Mouse (Mus musculus) ZHBTc4 (cell line): Measurements from ENCODE around the gene Nbeal1.
"Not testable (repeated sequence)": the region's sequence is repeated elsewhere in the genome, so short reads cannot be mapped to it uniquely, and the experiment has no call there.

ENCODE experiments used
- DNase-seq: peaks from one replicate; pipeline ENCODE4 v3.0.0-alpha.2; 2011; ENCODE audit warnings: low read depth, low spot score

Nbeal1 gene

GRCm38 (mm10) chr1:60179932-60180783, at the start of gene Nbeal1:
TSS of gene Nbeal1 (plus strand) at chr1:60180599.
- DNase-seq = peak; percentile 98

- peak; percentile 66 for DNase-seq
Measured at GRCm38 (mm10) chr1:60137346-60137745, 43.1 kb upstream of the Nbeal1 start.

DNA sequence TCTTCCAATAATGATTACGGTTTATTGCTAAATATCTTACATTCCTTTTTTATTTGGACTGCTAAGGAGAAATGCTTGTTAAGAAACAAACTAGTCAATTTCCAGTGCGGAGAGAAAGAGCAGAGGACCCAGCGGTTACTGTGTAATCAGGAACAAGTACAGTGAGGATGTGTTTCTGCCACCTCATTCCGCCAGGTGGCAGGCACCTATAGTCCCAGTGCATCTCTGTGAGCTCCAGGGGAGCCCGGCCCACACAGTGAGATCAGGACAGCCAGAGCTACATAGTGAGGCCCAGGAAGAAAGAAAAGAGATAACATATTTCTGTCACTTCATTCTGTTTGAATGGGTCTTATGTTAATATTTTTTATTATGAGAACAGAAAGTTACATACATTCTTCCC, 27.7 kb upstream of the Nbeal1 start:
- peak; percentile 75 for DNase-seq

GRCm38 (mm10) chr1:60156651-60157050, 23.7 kb upstream of the Nbeal1 start:
- DNase-seq = no peak

- no peak for DNase-seq
Measured at GRCm38 (mm10) chr1:60158411-60158810, 22.0 kb upstream of the Nbeal1 start.

DNA sequence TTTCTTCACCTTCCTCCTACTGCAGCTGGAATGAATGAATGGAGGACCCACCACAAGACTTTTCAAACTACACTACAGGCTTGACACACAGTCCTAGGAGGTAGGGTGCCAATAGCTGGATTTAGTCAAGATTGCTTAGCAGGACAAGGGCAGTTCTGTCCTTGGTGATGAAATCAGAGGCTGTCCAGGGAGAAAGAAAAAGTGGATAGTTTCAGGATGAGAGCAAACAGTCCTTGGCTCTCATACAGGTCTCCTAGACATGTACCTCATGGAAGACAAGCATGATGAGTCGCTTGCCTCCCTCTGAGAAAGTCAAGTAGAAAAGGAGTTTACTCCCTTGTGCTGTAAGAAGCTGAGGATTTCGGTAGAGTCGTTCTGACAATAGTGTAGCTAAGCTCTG, 16.7 kb upstream of the Nbeal1 start:
- DNase-seq = no peak

- no peak for DNase-seq
Measured at GRCm38 (mm10) chr1:60169626-60170025, 10.8 kb upstream of the Nbeal1 start.

DNA sequence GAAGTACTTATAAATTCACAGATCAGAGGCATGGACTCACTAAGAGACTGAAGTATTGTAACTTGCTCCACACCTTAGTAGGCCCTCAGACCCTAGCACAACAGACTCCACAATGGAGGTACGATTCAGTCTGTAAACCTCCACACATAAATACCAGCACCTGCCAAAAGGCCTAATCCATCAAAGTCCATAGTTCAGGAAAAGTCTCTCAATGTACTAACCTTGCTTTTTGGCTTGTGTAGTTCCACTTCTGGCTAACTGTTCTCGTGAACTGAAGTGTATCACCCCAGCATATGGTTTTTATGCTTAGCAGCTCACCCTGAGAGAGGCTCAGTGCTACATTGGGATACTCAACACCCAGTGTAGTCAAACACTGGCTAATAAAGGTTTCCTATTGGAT, 10.1 kb upstream of the Nbeal1 start:
- DNase-seq = no peak

GRCm38 (mm10) chr1:60173119-60173518, 7.3 kb upstream of the Nbeal1 start:
- DNase-seq = no peak

- DNase-seq = not testable (repeated sequence)
Measured at GRCm38 (mm10) chr1:60177814-60178213, 2.6 kb upstream of the Nbeal1 start.

- DNase-seq = peak; percentile 9
Measured at GRCm38 (mm10) chr1:60179376-60179775, 1.0 kb upstream of the Nbeal1 start.

DNA sequence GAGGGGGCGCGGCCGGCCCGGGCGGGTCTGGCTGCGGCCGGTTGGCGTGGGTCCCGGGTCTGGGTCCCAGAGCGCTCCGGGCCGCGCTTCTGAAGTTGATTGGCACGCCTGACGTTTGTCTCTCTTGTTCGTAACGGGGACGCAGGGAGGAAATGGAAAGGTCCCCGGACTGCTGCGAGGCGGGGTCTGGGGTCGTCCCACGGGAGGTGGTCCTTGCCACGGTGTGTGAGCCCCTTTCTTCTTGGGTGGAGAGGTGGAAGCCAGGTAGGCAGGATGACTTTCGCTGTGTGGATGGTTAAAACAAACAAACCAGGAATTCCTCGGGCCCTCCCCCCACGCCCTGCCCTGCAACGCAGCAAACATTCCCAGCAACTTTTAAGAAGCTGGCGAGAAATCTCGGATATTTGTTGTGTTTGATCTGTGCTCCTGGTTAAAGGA, 404 bp downstream of the Nbeal1 start:
- peak; percentile 92 for DNase-seq

GRCm38 (mm10) chr1:60188454-60188853, 8.1 kb downstream of the Nbeal1 start:
- no peak for DNase-seq

GRCm38 (mm10) chr1:60196813-60197212, 16.4 kb downstream of the Nbeal1 start:
- peak; percentile 52 for DNase-seq

DNA sequence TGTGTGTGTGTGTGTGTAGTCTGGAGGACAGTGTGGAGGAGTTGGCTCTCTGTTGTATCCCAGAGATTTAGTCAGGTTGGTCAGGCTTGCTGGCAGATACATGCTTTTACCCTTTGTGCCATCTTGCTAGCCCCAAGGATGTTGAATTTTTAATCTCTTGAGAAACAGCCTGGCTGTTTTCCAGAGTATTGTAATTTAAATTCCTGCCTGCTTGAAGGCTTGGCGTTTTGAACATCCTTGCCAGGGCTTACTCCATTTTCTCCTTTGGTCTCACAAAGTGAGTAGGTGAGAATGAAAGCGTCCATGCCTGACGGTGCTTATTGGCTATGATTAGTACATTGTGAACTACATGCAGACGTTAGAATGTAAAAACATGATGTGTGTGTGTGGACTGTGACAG, 18.6 kb downstream of the Nbeal1 start:
- DNase-seq = no peak

- no peak for DNase-seq
Measured at GRCm38 (mm10) chr1:60236261-60236660, 55.9 kb downstream of the Nbeal1 start.

GRCm38 (mm10) chr1:60240430-60240829, 60.0 kb downstream of the Nbeal1 start:
- no peak for DNase-seq

GRCm38 (mm10) chr1:60268113-60268512, 87.7 kb downstream of the Nbeal1 start:
- no peak for DNase-seq

DNA sequence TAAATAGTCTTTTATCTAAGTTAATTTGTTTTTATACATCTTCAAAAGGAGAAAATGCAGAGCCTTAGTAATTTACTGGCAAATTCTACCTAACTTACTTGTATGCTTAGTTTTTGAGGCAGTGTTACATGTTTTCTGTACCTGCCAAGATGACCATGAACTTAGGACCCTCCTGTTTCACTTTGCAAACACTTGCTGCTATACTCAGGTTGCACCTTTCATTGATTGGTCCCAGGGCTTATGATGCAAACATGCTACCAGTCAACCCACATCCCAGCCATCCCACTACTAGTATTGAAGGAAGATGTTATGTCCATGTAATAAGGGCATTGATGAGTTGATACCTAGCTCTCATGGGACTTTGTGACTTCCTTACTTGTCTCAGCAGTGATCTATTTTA, 88.9 kb downstream of the Nbeal1 start:
- no peak for DNase-seq

GRCm38 (mm10) chr1:60272471-60272870, 92.1 kb downstream of the Nbeal1 start:
- DNase-seq = peak; percentile 4

DNA sequence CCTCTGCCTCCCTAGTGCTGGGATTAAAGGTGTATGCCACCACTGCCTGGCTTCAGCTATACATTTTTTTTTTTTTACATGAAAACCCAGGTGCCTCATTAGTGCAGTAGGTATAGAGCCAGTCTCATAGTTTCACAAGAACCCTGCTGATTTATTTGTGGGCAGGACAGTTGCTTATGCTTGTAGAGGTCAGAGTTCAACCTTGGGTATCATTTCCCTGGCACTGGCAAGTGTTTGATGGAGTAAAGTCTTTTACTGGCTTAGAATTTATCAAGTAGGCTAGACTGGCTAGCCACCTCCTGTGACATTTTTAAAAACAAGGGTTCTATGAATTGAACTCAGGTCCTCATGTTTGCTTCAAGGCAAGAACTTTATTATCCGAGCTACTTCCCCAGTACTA, 113.5 kb downstream of the Nbeal1 start:
- DNase-seq = no peak

DNA sequence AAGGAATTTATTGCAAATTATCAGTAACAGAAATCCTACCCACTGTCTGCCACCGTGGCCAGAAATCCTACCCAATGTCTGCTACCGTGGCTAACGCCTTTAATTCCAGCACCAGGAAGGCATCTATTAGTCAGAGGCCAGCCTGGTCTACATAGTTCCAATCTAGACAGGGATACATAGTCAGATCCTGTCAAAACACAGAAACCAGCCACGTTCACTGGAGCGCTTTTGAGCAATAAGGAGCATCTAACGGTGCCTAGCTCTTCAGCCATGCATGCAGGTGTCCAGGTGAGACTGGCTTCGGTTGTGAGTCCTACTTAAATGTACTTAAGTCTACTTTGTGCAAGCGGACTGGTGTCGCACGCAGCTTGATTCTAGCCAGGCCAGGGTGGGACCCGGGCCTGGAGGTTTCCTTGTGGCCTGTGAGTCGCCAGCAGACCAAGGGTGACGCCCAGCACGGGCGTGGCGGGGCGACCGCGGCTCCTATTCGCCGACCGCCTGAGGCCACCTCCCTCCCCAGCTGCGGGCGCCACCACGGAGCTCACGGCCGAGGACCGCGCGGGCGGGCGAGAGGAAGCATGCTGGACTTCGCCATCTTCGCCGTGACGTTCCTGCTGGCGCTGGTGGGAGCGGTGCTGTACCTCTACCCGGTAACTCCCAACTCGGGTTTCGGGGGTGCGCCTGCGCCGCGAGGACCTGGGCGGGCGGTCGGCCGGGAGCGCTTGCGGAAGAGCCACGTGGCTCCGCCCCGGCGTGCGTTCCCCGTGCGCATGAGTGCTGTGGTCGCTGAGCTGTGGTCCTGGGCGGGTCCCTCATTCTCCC, 162.6 kb downstream of the Nbeal1 start, which contains the start of gene Cyp20a1:
Gene Cyp20a1, plus strand, starts transcription at position 516 of the 822 bp plus-strand sequence.
- peak; percentile 95 for DNase-seq
